Mouse (Mus musculus) brain, embryonic 14.5 days (tissue): ENCODE measurements around the gene Tmx2.

Experiments used
- CTCF ChIP-seq: fragments of 200-500 bp; IDR thresholded peaks from 2 replicates; pipeline ENCODE4 v1.5.1; 2012; ENCODE audit warnings: inconsistent platforms, mild to moderate bottlenecking, moderate library complexity, borderline replicate concordance; ENCODE audit not compliant: insufficient read depth, insufficient read length; ENCODE audit errors: extremely low read depth
- POLR2A ChIP-seq: fragments of 200-500 bp; IDR thresholded peaks from 2 replicates; pipeline ENCODE4 v1.6.1; 2012; ENCODE audit warnings: mild to moderate bottlenecking, inconsistent platforms, borderline replicate concordance; ENCODE audit not compliant: poor library complexity, insufficient read depth, insufficient read length, severe bottlenecking; ENCODE audit errors: extremely low read depth

DNA sequence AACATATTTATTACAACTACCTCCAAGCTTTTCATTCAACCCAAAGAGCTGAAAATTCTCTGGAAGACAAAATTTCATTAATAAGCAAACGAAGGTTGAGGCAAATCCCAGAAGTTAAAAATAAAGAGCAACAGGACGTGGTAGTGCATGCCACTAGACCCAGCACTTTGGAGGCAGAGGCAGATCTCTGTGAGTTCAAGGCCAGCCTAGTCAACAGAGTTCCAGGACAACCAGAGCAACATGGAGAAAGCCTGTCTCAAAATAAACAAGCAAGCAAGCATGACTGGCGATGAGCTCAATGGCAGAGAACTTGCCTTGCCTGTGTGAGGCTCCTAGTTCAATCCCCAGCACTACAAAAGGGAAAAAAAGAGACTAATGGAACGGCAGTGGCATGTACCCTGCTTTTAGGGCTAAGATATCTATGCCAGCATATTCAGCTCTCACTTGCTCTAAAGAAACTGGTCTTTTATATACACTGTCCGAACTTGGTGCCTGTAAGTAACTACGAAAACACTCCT is 31.8 kb downstream of the Tmx2 start:
- TF ChIP-seq CTCF = no peak
- no peak for TF ChIP-seq POLR2A
